Mouse (Mus musculus) kidney, embryonic 16.5 days (tissue): ENCODE measurements at regions not wholly inside any gene's neighbourhood (a gene's known extent, or its start where the extent isn't known, plus 50 kb on each side); places are given as distances from the start of the nearest gene placed in this dataset.

Experiments
- ATAC-seq: fragments of 200-750 bp; cut with Nextera tagmentation; 2 replicates; pipeline ENCODE4 v1.8.0; 2017; ENCODE audit warnings: moderate TSS enrichment; ENCODE audit not compliant: low FRiP score, low TSS enrichment
- H3K27ac ChIP-seq: fragments of 300-500 bp; sonication (generic); 2 replicates; pipeline ENCODE4 v1.5.1; 2014; ENCODE audit warnings: low read length
- H3K27me3 ChIP-seq: fragments of 300-500 bp; sonication (generic); 2 replicates; pipeline ENCODE4 v1.6.1; 2014; ENCODE audit warnings: low read length, control low read depth, mixed read lengths; ENCODE audit not compliant: insufficient read depth
- H3K36me3 ChIP-seq: fragments of 300-500 bp; sonication (generic); 2 replicates; pipeline ENCODE4 v1.6.1; 2014; ENCODE audit warnings: low read length, control low read depth, mixed read lengths; ENCODE audit not compliant: insufficient read depth
- H3K4me1 ChIP-seq: fragments of 300-500 bp; sonication (generic); 2 replicates; pipeline ENCODE4 v1.6.1; 2014; ENCODE audit warnings: low read length, control low read depth, mixed read lengths; ENCODE audit not compliant: insufficient read depth
- H3K4me2 ChIP-seq: fragments of 300-500 bp; sonication (generic); replicated peaks from 2 replicates; pipeline ENCODE4 v1.6.1; 2014; ENCODE audit warnings: low read depth, low read length
- H3K4me3 ChIP-seq: fragments of 300-500 bp; sonication (generic); 2 replicates; pipeline ENCODE4 v1.5.1; 2014; ENCODE audit warnings: mild to moderate bottlenecking, low read length
- H3K9ac ChIP-seq: fragments of 300-500 bp; sonication (generic); replicated peaks from 2 replicates; pipeline ENCODE4 v1.6.1; 2014; ENCODE audit warnings: low read length
- H3K9me3 ChIP-seq: fragments of 300-500 bp; sonication (generic); 2 replicates; pipeline ENCODE4 v1.6.1; 2016; ENCODE audit warnings: low read length, control low read depth
- WGBS: fragments of 180-500 bp; shearing (Covaris S2); extraction: QIAGEN DNeasy Blood & Tissue Kit; methylation state at CpG from one replicate; pipeline ENCODE4 v1.1.7; 2014; 5-methylcytosine and 5-hydroxymethylcytosine counted together

- Histone ChIP-seq H3K4me3 (no peak overlapping the region), H3K9ac (no peak overlapping the region), H3K4me1 (no peaks in the 10 kb centered on the region), H3K36me3 (no peaks in the 10 kb centered on the region), H3K4me2 (no peak overlapping the region), H3K9me3 (no peaks in the 10 kb centered on the region), H3K27me3 (no peaks in the 10 kb centered on the region), H3K27ac (no peak overlapping the region)
- no peak for ATAC-seq
Observed at GRCm38 (mm10) chr10:65342513-65342912, 1252.4 kb upstream of the Lrrtm3 start.

- Histone ChIP-seq H3K36me3 (no peaks in the 10 kb centered on the region), H3K9ac (no peak overlapping the region), H3K4me1 (no peaks in the 10 kb centered on the region), H3K4me2 (no peak overlapping the region), H3K27me3 (no peaks in the 10 kb centered on the region), H3K27ac (no peak overlapping the region), H3K4me3 (no peak overlapping the region), H3K9me3 (no peaks in the 10 kb centered on the region)
- 97% methylated on average over 1 of the region's 1 CpGs for WGBS
- ATAC-seq = no peak
Observed at GRCm38 (mm10) chr10:65330345-65330744, 1240.3 kb upstream of the Lrrtm3 start.

- WGBS = 78% methylated on average over 2 of the region's 2 CpGs
- no peak overlapping the region for H3K9ac ChIP-seq
- no peaks in the 10 kb centered on the region for H3K36me3 ChIP-seq
- no peaks in the 10 kb centered on the region for H3K27me3 ChIP-seq
- H3K9me3 ChIP-seq = no peaks in the 10 kb centered on the region
- H3K4me2 ChIP-seq = no peak overlapping the region
- ATAC-seq = no peak
- H3K4me3 ChIP-seq = no peak overlapping the region
- H3K27ac ChIP-seq = no peak overlapping the region
- H3K4me1 ChIP-seq = no peaks in the 10 kb centered on the region
Observed at GRCm38 (mm10) chr10:65324840-65325410, 1234.8 kb upstream of the Lrrtm3 start.

DNA sequence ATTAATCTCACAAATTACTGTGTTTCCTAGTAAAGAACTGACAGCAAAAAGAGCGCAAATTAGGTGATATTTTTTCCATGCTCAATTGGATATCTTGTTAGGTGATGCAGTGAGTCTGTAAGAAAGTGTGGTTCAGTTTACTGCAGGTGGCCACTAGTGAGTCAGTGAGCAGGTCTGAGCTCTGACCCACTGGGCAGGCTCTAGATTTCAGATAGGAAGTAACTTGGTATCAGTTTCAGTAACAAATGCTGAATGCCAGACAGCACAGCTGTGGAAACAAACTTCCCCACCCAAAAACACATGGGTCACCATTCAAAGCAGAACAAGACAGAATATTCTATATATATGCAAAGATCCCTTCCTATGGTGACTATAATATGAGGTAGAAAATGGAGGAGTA, 1208.2 kb upstream of the Lrrtm3 start:
- 53% methylated on average over 1 of the region's 1 CpGs for WGBS
- Histone ChIP-seq H3K27ac (no peak overlapping the region), H3K27me3 (no peaks in the 10 kb centered on the region), H3K9me3 (no peaks in the 10 kb centered on the region), H3K4me1 (no peaks in the 10 kb centered on the region), H3K9ac (no peak overlapping the region), H3K36me3 (no peaks in the 10 kb centered on the region), H3K4me2 (no peak overlapping the region), H3K4me3 (no peak overlapping the region)
- ATAC-seq = 0 out of 2 replicates have a peak, but pooled peaks have one; percentile 39
